Mouse (Mus musculus): Measurements from ENCODE around the gene Shpk.

Gene Shpk

GRCm38 (mm10) chr11:73267267-73267666, 68.0 kb downstream of the Shpk start, which contains the start of gene Trpv3:
Trpv3 (plus strand) TSS chr11:73267388.
- ATAC-seq (ENCODE audit: low TSS enrichment), result no peak

Measured in frontal cortex, adult (tissue).